Mouse (Mus musculus) bone marrow macrophage, adult 2 months (primary cell): Measurements from ENCODE around the gene Myrf.

Source experiments
- CTCF ChIP-seq: IDR thresholded peaks from 2 replicates; pipeline ENCODE4 v1.5.1; 2012; ENCODE audit warnings: low read depth, mild to moderate bottlenecking, low read length, moderate library complexity
- POLR2A ChIP-seq: IDR thresholded peaks from 2 replicates; pipeline ENCODE4 v1.6.1; 2012; ENCODE audit warnings: mild to moderate bottlenecking, low read depth, low read length, borderline replicate concordance

GRCm38 (mm10) chr19:10190796-10191195, 49.8 kb downstream of the Myrf start:
- TF ChIP-seq CTCF (peak; percentile 56), POLR2A (no peak)
